Mouse (Mus musculus) small intestine, adult 2 months (tissue): ENCODE measurements around the gene Eya2.

ENCODE experiments used
- CTCF ChIP-seq: fragments of 200-500 bp; IDR thresholded peaks from 2 replicates; pipeline ENCODE4 v1.5.1; 2012; ENCODE audit warnings: low read depth, mild to moderate bottlenecking, control low read depth, inconsistent platforms, low read length, moderate library complexity, mixed read lengths; ENCODE audit not compliant: insufficient replicate concordance, insufficient read length; ENCODE audit errors: extremely low read depth
- POLR2A ChIP-seq: fragments of 200-500 bp; IDR thresholded peaks from 2 replicates; pipeline ENCODE4 v1.6.1; 2012; ENCODE audit warnings: low read depth, mild to moderate bottlenecking, control low read depth, inconsistent platforms, low read length, moderate library complexity

DNA sequence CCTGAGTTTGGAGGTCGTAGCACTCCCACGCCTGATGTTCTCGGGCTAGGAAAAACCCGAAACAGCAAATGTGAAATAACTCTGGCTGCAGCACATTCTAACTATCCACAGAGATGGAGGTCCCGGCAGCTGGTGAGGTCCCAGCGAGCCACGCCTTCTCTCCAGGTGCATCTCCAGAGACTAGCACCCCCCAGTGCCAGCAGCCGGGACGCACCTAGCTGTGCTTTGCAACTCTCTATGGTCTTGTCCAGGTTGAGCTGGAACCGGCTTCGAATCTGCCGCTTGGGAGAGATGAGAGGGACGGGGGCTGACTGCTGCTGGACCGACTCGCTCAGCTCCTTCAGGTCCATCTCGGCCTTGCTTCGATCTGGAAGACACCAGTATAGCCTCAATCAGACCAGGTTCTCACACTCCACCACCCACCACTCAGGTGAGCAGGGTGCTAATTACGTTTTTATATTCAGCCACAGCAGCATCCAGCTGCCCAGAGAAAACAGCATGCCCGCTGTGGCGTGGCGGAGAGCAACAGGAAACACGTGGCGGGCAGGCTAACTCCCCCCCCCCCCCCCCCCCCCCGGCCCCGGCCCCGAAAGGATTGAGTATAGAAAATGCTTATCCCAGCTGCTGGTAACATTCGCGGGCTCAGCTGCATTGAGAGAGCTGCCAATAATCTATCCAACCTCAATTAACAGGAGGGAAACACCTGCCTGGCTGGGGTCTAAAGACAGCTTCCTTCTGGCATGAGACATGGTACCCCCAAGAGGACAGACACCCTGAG lies 220.5 kb downstream of the Eya2 start:
- TF ChIP-seq POLR2A = no peak
- TF ChIP-seq CTCF = no peak
